Mouse (Mus musculus) cerebellum, adult 2 months (tissue): ENCODE measurements around the gene Spata3.

ENCODE experiments used
- CTCF ChIP-seq: fragments of 200-500 bp; IDR thresholded peaks from 2 replicates; pipeline ENCODE4 v1.5.1; 2011; ENCODE audit warnings: low read depth, mild to moderate bottlenecking, control low read depth, low read length, moderate library complexity, borderline replicate concordance; ENCODE audit not compliant: insufficient read depth
- POLR2A ChIP-seq: fragments of 200-500 bp; IDR thresholded peaks from 2 replicates; pipeline ENCODE4 v1.6.1; 2011; ENCODE audit warnings: low read length, control low read depth, borderline replicate concordance; ENCODE audit not compliant: insufficient read depth

DNA sequence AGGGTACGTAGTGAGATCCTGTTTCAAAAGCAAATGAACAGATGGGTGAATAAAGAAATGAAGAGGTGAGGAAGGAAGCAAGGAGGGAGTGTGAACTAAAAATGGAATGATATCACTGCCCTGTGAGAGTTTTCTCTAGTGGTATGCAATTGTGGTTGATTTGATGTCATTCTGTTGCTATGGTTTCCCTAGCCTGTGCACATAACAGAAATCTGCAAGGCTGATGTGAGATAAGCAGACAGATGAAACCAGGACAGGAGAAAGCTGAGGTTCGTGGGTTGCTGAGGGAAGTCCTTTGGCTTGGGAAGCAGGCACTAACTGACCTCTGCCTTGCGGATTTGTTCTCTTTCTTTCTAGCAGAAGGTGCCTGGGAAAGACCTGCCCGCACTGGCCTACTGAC, 31.6 kb downstream of the Spata3 start:
- TF ChIP-seq POLR2A: no peak
- no peak for TF ChIP-seq CTCF
